Mouse (Mus musculus) intestine, embryonic 15.5 days (tissue): ENCODE measurements at regions not wholly inside any gene's neighbourhood (a gene's known extent, or its start where the extent isn't known, plus 50 kb on each side); places are given as distances from the start of the nearest gene placed in this dataset.
A peak's percentile ranks its signal among the peaks of the same experiment; 100 is the strongest.

Source experiments
- ATAC-seq: fragments of 200-750 bp; cut with Nextera tagmentation; 2 replicates; pipeline ENCODE4 v1.8.0; 2017; ENCODE audit warnings: moderate TSS enrichment, moderate library complexity
- H3K27ac ChIP-seq: fragments of 300-500 bp; sonication (generic); 2 replicates; pipeline ENCODE4 v1.5.1; 2015; ENCODE audit warnings: mild to moderate bottlenecking, inconsistent platforms
- H3K27me3 ChIP-seq: fragments of 300-500 bp; sonication (generic); replicated peaks from 2 replicates; pipeline ENCODE4 v1.6.1; 2015; ENCODE audit warnings: inconsistent platforms
- H3K36me3 ChIP-seq: fragments of 300-500 bp; sonication (generic); 2 replicates; pipeline ENCODE4 v1.6.1; 2015; ENCODE audit warnings: inconsistent platforms
- H3K4me1 ChIP-seq: fragments of 300-500 bp; sonication (generic); replicated peaks from 2 replicates; pipeline ENCODE4 v1.6.1; 2015; ENCODE audit warnings: inconsistent platforms
- H3K4me2 ChIP-seq: fragments of 300-500 bp; sonication (generic); replicated peaks from 2 replicates; pipeline ENCODE4 v1.6.1; 2015; ENCODE audit warnings: mild to moderate bottlenecking, inconsistent platforms
- H3K4me3 ChIP-seq: fragments of 300-500 bp; sonication (generic); replicated peaks from 2 replicates; pipeline ENCODE4 v1.5.1; 2015; ENCODE audit warnings: inconsistent platforms
- H3K9ac ChIP-seq: fragments of 300-500 bp; sonication (generic); 2 replicates; pipeline ENCODE4 v1.6.1; 2015; ENCODE audit warnings: inconsistent platforms
- H3K9me3 ChIP-seq: fragments of 300-500 bp; sonication (generic); 2 replicates; pipeline ENCODE4 v1.6.1; 2016; ENCODE audit warnings: inconsistent platforms
- WGBS: fragments of 180-500 bp; shearing (Covaris S2); methylation state at CpG from one replicate; pipeline ENCODE4 v1.1.7; 2015; 5-methylcytosine and 5-hydroxymethylcytosine counted together

DNA sequence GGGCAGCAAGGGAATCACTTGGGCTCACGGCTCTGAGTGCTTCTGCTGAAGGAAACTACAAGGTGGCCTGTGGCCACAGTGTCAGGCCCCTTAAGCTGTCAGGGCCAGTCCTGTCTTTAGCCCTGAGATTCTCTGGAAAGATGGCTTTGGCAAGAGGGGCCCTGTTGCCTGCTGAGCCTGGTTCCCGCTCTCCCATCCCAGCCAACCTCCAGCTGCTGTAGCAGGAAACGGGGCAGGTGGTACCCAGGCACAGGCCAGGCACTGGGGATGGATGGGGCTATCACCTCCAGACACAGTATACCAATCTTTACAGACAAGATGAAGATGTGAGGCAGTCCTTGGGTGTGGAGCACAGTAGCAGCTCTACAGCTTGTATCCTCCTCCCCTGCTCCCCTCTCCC is 54.6 kb upstream of the Otos start:
- H3K4me3 ChIP-seq: no peak overlapping the region
- no peak overlapping the region for H3K4me2 ChIP-seq
- peaks cover 7% of the 10 kb centered on the region for H3K4me1 ChIP-seq
- H3K27ac ChIP-seq: no peak overlapping the region
- no peaks in the 10 kb centered on the region for H3K36me3 ChIP-seq
- H3K9ac ChIP-seq: no peak overlapping the region
- no peaks in the 10 kb centered on the region for H3K9me3 ChIP-seq
- WGBS: 76% methylated on average over 3 of the region's 3 CpGs
- no peak for ATAC-seq
- H3K27me3 ChIP-seq: no peaks in the 10 kb centered on the region

DNA sequence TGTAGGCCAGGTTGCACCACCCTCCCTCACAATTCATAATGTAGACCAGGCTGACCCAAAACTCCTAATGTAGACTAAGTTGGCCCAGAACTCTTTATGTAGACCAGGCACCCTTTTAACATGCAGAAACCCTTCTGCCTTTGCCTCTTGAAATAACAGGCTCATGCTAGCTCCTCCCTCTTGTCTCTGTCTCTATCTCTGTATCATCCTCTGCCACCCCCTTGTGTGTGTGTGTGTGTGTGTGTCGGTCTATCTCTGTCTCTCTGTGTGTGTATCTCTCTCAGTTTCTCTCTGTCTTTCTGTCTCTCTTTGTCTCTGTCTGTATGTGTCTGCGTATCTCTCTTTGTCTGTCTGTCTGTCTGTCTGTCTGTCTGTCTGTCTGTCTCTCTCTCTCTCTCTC is 51.5 kb upstream of the Otos start:
- Histone ChIP-seq H3K9ac (no peak overlapping the region), H3K27ac (no peak overlapping the region), H3K27me3 (no peaks in the 10 kb centered on the region), H3K4me3 (no peak overlapping the region), H3K36me3 (no peaks in the 10 kb centered on the region), H3K4me2 (no peak overlapping the region), H3K4me1 (peaks cover 7% of the 10 kb centered on the region), H3K9me3 (no peaks in the 10 kb centered on the region)
- no peak for ATAC-seq
- WGBS: 89% methylated on average over 2 of the region's 2 CpGs

DNA sequence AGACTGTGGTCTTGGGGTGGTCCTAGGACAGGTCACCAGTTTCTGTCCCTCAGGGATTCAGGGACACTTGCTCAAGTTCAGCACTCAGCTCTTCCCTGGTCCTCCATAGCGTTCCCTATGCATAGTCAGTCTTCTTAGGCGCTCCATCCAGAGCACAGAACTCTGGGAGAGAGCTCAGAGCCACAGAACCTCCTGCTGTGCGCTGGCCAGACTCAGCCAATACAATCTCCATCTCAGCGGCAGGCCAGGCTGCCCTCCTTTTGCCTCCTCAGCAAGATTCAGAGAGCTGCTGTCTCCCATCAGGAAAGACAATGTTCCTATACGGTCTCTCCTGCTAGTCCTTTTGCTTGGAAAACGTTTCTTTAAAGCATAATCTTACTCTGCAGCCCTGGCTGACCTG is 51.1 kb upstream of the Otos start:
- no peak for ATAC-seq

DNA sequence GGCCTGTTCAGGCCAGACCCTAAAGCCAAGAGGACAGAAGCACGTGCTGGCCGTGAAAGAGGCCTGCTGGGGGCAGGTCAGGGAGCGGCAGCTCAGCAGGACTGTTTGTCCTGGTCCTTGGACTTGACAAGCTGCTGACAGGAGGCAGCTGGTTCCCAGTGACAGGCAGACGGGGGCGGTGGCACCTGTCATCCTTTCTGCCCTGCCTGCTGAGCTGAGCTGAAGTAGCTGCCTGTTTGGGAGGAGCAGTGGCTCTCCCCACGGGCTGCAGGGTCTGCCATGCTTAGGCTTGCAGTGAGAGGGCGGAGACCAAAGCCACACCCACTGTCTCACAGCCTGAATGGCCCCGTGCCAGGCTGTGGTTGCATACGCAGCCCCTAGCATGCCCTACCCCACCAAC is 50.4 kb upstream of the Otos start:
- Histone ChIP-seq H3K4me2 (no peak overlapping the region), H3K9me3 (no peaks in the 10 kb centered on the region), H3K27ac (no peak overlapping the region), H3K36me3 (no peaks in the 10 kb centered on the region), H3K9ac (no peak overlapping the region), H3K4me1 (peaks cover 7% of the 10 kb centered on the region), H3K27me3 (no peaks in the 10 kb centered on the region), H3K4me3 (no peak overlapping the region)
- ATAC-seq: peak; percentile 83
- WGBS: 8% methylated on average over 9 of the region's 9 CpGs

More for the DNA sequence above, 51.1 kb upstream of the Otos start:
- Histone ChIP-seq H3K27ac (no peak overlapping the region), H3K9ac (no peak overlapping the region), H3K9me3 (no peaks in the 10 kb centered on the region), H3K4me1 (peaks cover 7% of the 10 kb centered on the region), H3K4me2 (no peak overlapping the region), H3K36me3 (no peaks in the 10 kb centered on the region), H3K4me3 (no peak overlapping the region), H3K27me3 (no peaks in the 10 kb centered on the region)
- 30% methylated on average over 6 of the region's 6 CpGs for WGBS

DNA sequence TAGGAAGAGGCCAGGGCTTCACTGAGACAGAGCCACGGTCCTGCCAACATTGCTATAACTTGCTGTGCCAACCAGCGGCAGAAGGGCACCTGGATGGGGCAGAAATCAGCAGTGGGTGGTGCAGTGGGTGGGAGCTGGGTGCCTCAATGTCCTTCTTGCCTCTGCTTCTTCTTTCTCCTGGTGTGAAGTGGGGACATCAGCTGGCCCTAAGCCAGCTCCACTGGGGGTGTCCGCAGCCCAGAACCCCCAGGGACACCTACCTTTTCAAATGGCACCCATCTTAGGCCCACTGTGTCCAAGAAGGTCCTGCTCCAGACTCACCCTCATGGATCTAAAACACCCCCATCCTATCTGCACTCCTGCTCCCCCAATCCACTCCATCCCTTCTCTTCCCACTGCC is 49.9 kb upstream of the Otos start:
- Histone ChIP-seq H3K9ac (no peak overlapping the region), H3K9me3 (no peaks in the 10 kb centered on the region), H3K4me1 (peaks cover 7% of the 10 kb centered on the region), H3K4me2 (no peak overlapping the region), H3K27me3 (no peaks in the 10 kb centered on the region), H3K4me3 (no peak overlapping the region), H3K36me3 (no peaks in the 10 kb centered on the region), H3K27ac (no peak overlapping the region)
- no peak for ATAC-seq
- WGBS: 85% methylated on average over 3 of the region's 3 CpGs
